Mouse (Mus musculus) activated CD4-positive, CD25-positive, alpha-beta regulatory T cell, adult 9 weeks (primary cell): Measurements from ENCODE around the gene Gm20737. TPM values are rescaled to one million over a fixed set of nuclear protein-coding genes. Genes with fewer than 3 reads are reported as not detected.

ENCODE experiments used
- polyA plus RNA-seq: library from polyadenylated mRNA; unstranded; fragments of 100-300 nt; shearing (Covaris generic); gene quantifications from one replicate; pipeline ENCODE4 v1.2.1, GENCODE M21; 2017

Gene Gm20737
- not detected for polyA plus RNA-seq

GRCm38 (mm10) chrY:10535942-10536341 is at the start of gene Gm20737:
TSS of gene Gm20737 (minus strand) at chrY:10536042.

GRCm38 (mm10) chrY:10553153-10553552 is 17.3 kb upstream of the Gm20737 start, which contains the start of gene Gm21775:
TSS of gene Gm21775 (plus strand) at chrY:10553453.

Other genes with a start within 250 kb of the Gm20737 start
- not detected for gene Gm20834, start 211.5 kb downstream of the Gm20737 start, polyA plus RNA-seq
- gene Gm28510, start 123.3 kb downstream of the Gm20737 start, polyA plus RNA-seq, result not detected
- gene Gm21775, start 17.4 kb upstream of the Gm20737 start, polyA plus RNA-seq, result not detected
- not detected for gene Gm21900, start 80.3 kb upstream of the Gm20737 start, polyA plus RNA-seq
- gene Gm20777, start 216.4 kb upstream of the Gm20737 start, polyA plus RNA-seq, result not detected